Mouse (Mus musculus): Measurements from ENCODE around the gene Aldoc. TPM values are rescaled to one million over a fixed set of nuclear protein-coding genes. Genes with fewer than 3 reads are reported as not detected.

The Aldoc gene
- polyA plus RNA-seq, 1 experiment from 2014 or later, result 562 TPM

GRCm38 (mm10) chr11:78353081-78353480, 30.3 kb downstream of the Aldoc start:
- no peak for ATAC-seq
- no peak overlapping the region for H3K27ac ChIP-seq (ENCODE audit: low read depth, low read length)
- WGBS, result 92% methylated on average over 1 of the region's 1 CpGs

GRCm38 (mm10) chr11:78354905-78355304, 32.1 kb downstream of the Aldoc start:
- H3K4me1 ChIP-seq (ENCODE audit: control insufficient read depth, insufficient read depth, low read depth, low read length), result peaks cover under 1% of the 10 kb centered on the region; the same call in 1 of the 2 replicates
- no peaks in the 10 kb centered on the region for H3K27me3 ChIP-seq (replicated peaks; ENCODE audit: control insufficient read depth, insufficient read depth, low read length)
- 88% methylated on average over 6 of the region's 6 CpGs for WGBS
- H3K9ac ChIP-seq (ENCODE audit: low read depth, low read length), result no peak overlapping the region
- no peak overlapping the region for H3K27ac ChIP-seq (ENCODE audit: low read depth, low read length)
- H3K36me3 ChIP-seq (ENCODE audit: control insufficient read depth, insufficient read depth, low read length), result no peaks in the 10 kb centered on the region
- no peaks in the 10 kb centered on the region for H3K9me3 ChIP-seq (ENCODE audit: control insufficient read depth, low read length)
- H3K4me2 ChIP-seq (ENCODE audit: low read length), result no peak overlapping the region
- ATAC-seq, result no peak
- H3K4me3 ChIP-seq (ENCODE audit: low read length), result no peak overlapping the region

More at GRCm38 (mm10) chr11:78353081-78353480, 30.3 kb downstream of the Aldoc start:
- no peak overlapping the region for H3K4me2 ChIP-seq (ENCODE audit: low read length)
- H3K27me3 ChIP-seq (replicated peaks; ENCODE audit: control insufficient read depth, insufficient read depth, low read length), result no peaks in the 10 kb centered on the region
- peaks cover 6% of the 10 kb centered on the region for H3K36me3 ChIP-seq (ENCODE audit: control insufficient read depth, insufficient read depth, low read length)
- H3K4me3 ChIP-seq (ENCODE audit: low read length), result no peak overlapping the region
- no peaks in the 10 kb centered on the region for H3K9me3 ChIP-seq (ENCODE audit: control insufficient read depth, low read length)
- H3K9ac ChIP-seq (ENCODE audit: low read depth, low read length), result no peak overlapping the region
- H3K4me1 ChIP-seq (ENCODE audit: control insufficient read depth, insufficient read depth, low read depth, low read length), result no peaks in the 10 kb centered on the region

GRCm38 (mm10) chr11:78355471-78356238, 32.9 kb downstream of the Aldoc start:
- WGBS, result 29% methylated on average over 4 of the region's 4 CpGs
- H3K9me3 ChIP-seq (ENCODE audit: control insufficient read depth, low read length), result no peaks in the 10 kb centered on the region
- H3K4me2 ChIP-seq (ENCODE audit: low read length), result no peak overlapping the region

GRCm38 (mm10) chr11:78358330-78359007, 35.7 kb downstream of the Aldoc start:
- no peak overlapping the region for H3K9ac ChIP-seq (ENCODE audit: low read depth, low read length)
- H3K4me2 ChIP-seq (ENCODE audit: low read length), result no peak overlapping the region
- no peak overlapping the region for H3K27ac ChIP-seq (ENCODE audit: low read depth, low read length)
- no peak overlapping the region for H3K4me3 ChIP-seq (ENCODE audit: low read length)
- ATAC-seq, result no peak
- H3K27me3 ChIP-seq (replicated peaks; ENCODE audit: control insufficient read depth, insufficient read depth, low read length), result no peaks in the 10 kb centered on the region
- H3K36me3 ChIP-seq (ENCODE audit: control insufficient read depth, insufficient read depth, low read length), result no peaks in the 10 kb centered on the region
- WGBS, result 15% methylated on average over 21 of the region's 22 CpGs
- H3K4me1 ChIP-seq (ENCODE audit: control insufficient read depth, insufficient read depth, low read depth, low read length), result peaks cover 2% of the 10 kb centered on the region; the same call in 1 of the 2 replicates
- no peaks in the 10 kb centered on the region for H3K9me3 ChIP-seq (ENCODE audit: control insufficient read depth, low read length)

More at GRCm38 (mm10) chr11:78355471-78356238, 32.9 kb downstream of the Aldoc start:
- Histone ChIP-seq H3K36me3 (ENCODE audit: control insufficient read depth, insufficient read depth, low read length) (no peaks in the 10 kb centered on the region), H3K27me3 (replicated peaks; ENCODE audit: control insufficient read depth, insufficient read depth, low read length) (no peaks in the 10 kb centered on the region), H3K4me1 (ENCODE audit: control insufficient read depth, insufficient read depth, low read depth, low read length) (peaks cover 2% of the 10 kb centered on the region; the same call in 1 of the 2 replicates), H3K27ac (ENCODE audit: low read depth, low read length) (no peak overlapping the region), H3K9ac (ENCODE audit: low read depth, low read length) (no peak overlapping the region), H3K4me3 (ENCODE audit: low read length) (no peak overlapping the region)
- peak; percentile 56; the same call in 1 of the 2 replicates for ATAC-seq

GRCm38 (mm10) chr11:78360125-78360788, 37.5 kb downstream of the Aldoc start:
- peak; percentile 67 for ATAC-seq
- WGBS, result 12% methylated on average over 13 of the region's 13 CpGs
- H3K4me2 ChIP-seq (ENCODE audit: low read length), result peak overlapping the region; percentile 57
- 0 out of 2 replicates have a peak overlapping the region, but pooled peaks have one; percentile 35 for H3K9ac ChIP-seq (ENCODE audit: low read depth, low read length)
- peak overlapping the region; percentile 18 for H3K4me3 ChIP-seq (ENCODE audit: low read length)
- no peaks in the 10 kb centered on the region for H3K36me3 ChIP-seq (ENCODE audit: control insufficient read depth, insufficient read depth, low read length)
- H3K27me3 ChIP-seq (replicated peaks; ENCODE audit: control insufficient read depth, insufficient read depth, low read length), result no peaks in the 10 kb centered on the region
- H3K4me1 ChIP-seq (ENCODE audit: control insufficient read depth, insufficient read depth, low read depth, low read length), result peaks cover 2% of the 10 kb centered on the region; the same call in 1 of the 2 replicates
- no peaks in the 10 kb centered on the region for H3K9me3 ChIP-seq (ENCODE audit: control insufficient read depth, low read length)
- H3K27ac ChIP-seq (ENCODE audit: low read depth, low read length), result no peak overlapping the region

GRCm38 (mm10) chr11:78360789-78361131, 38.0 kb downstream of the Aldoc start:
- Histone ChIP-seq H3K36me3 (ENCODE audit: control insufficient read depth, insufficient read depth, low read length) (no peaks in the 10 kb centered on the region), H3K27me3 (replicated peaks; ENCODE audit: control insufficient read depth, insufficient read depth, low read length) (no peaks in the 10 kb centered on the region), H3K4me2 (ENCODE audit: low read length) (peak overlapping the region; percentile 57; the same call in 1 of the 2 replicates), H3K9me3 (ENCODE audit: control insufficient read depth, low read length) (no peaks in the 10 kb centered on the region), H3K4me3 (ENCODE audit: low read length) (no peak overlapping the region), H3K9ac (ENCODE audit: low read depth, low read length) (no peak overlapping the region), H3K4me1 (ENCODE audit: control insufficient read depth, insufficient read depth, low read depth, low read length) (peaks cover 2% of the 10 kb centered on the region; the same call in 1 of the 2 replicates), H3K27ac (ENCODE audit: low read depth, low read length) (no peak overlapping the region)
- ATAC-seq, result no peak
- 66% methylated on average over 2 of the region's 2 CpGs for WGBS

GRCm38 (mm10) chr11:78363309-78364007, 40.7 kb downstream of the Aldoc start:
- Histone ChIP-seq H3K27ac (ENCODE audit: low read depth, low read length) (no peak overlapping the region), H3K9ac (ENCODE audit: low read depth, low read length) (no peak overlapping the region), H3K36me3 (ENCODE audit: control insufficient read depth, insufficient read depth, low read length) (no peaks in the 10 kb centered on the region), H3K4me1 (ENCODE audit: control insufficient read depth, insufficient read depth, low read depth, low read length) (peaks cover 2% of the 10 kb centered on the region; the same call in 1 of the 2 replicates), H3K4me3 (ENCODE audit: low read length) (no peak overlapping the region), H3K9me3 (ENCODE audit: control insufficient read depth, low read length) (no peaks in the 10 kb centered on the region), H3K27me3 (replicated peaks; ENCODE audit: control insufficient read depth, insufficient read depth, low read length) (no peaks in the 10 kb centered on the region), H3K4me2 (ENCODE audit: low read length) (no peak overlapping the region)
- 79% methylated on average over 13 of the region's 13 CpGs for WGBS
- no peak for ATAC-seq

GRCm38 (mm10) chr11:78364103-78364502, 41.3 kb downstream of the Aldoc start:
- 58% methylated on average over 8 of the region's 8 CpGs for WGBS
- Histone ChIP-seq H3K36me3 (ENCODE audit: control insufficient read depth, insufficient read depth, low read length) (no peaks in the 10 kb centered on the region), H3K9me3 (ENCODE audit: control insufficient read depth, low read length) (no peaks in the 10 kb centered on the region), H3K4me1 (ENCODE audit: control insufficient read depth, insufficient read depth, low read depth, low read length) (peaks cover 2% of the 10 kb centered on the region; the same call in 1 of the 2 replicates), H3K4me2 (ENCODE audit: low read length) (no peak overlapping the region), H3K4me3 (ENCODE audit: low read length) (no peak overlapping the region), H3K9ac (ENCODE audit: low read depth, low read length) (no peak overlapping the region), H3K27me3 (replicated peaks; ENCODE audit: control insufficient read depth, insufficient read depth, low read length) (no peaks in the 10 kb centered on the region), H3K27ac (ENCODE audit: low read depth, low read length) (no peak overlapping the region)
- ATAC-seq, result no peak

Measured in hindbrain, embryonic 16.5 days (tissue).